Mouse (Mus musculus): ENCODE results near the gene Nudt22.

DNA sequence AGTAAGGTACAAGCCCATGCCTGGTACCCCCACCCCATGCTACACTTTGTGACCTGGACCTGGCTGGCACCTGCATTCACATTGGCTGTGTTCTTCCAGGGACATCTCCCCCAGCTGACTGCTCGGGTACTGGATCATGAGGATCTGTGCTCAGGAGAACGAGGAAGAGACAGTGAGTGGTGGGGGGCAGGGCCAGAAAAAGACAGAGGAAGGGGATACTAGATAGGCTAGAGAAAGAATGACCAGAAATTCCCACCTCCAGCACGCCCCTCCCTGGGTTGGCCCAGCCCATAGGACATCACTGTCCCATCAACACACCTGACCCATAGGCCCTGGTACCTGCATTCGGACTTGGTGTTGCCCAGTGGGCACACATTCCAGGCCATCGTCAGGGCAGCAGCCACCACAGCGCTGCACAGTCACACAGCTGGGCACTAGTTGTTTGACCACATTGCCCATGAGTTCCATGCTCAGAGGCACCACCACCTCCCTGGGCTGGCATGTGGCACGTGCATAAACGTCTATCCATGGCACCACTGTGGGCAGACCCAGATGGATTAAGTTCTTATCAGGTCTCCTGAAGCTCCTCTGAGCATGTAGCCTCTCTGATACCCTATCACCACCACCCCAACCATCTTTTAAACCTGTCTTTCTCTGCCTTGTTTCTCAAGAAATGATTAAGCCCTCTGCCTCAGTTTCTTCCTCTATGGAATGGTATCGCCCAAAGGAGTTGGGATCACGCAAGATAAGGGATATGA lies 9.8 kb downstream of the Nudt22 start:
- TF ChIP-seq POLR2A (IDR thresholded peaks at IDR 0.05; ENCODE audit: low read depth, low read length) (no peak), CTCF (conservative IDR thresholded peaks at IDR 0.05; ENCODE audit: insufficient read depth, insufficient read length, low read depth, low read length) (no peak)
